Mouse (Mus musculus) adrenal gland, adult 18-20 months (tissue): ENCODE results near the gene Odf4. TPM values are rescaled to one million over a fixed set of nuclear protein-coding genes. Genes with fewer than 3 reads are reported as not detected.
A peak's percentile ranks its signal among the peaks of the same experiment; 100 is the strongest.

ENCODE experiments used
- DNase-seq, 2 experiments: peaks; one replicate each; pipeline ENCODE4 v3.0.0; 2021 to 2022; ENCODE audit warnings: low spot score in 2 of 2
- total RNA-seq, 2 experiments: library from RNA; stranded (reverse); gene quantifications; 1 replicate in 1 of 2; 2 replicates in 1 of 2; pipeline ENCODE4 v1.2.3; 2021

The Odf4 gene
- total RNA-seq, 2 experiments from 2014 or later, result 0.46 TPM; not detected in 1

DNA sequence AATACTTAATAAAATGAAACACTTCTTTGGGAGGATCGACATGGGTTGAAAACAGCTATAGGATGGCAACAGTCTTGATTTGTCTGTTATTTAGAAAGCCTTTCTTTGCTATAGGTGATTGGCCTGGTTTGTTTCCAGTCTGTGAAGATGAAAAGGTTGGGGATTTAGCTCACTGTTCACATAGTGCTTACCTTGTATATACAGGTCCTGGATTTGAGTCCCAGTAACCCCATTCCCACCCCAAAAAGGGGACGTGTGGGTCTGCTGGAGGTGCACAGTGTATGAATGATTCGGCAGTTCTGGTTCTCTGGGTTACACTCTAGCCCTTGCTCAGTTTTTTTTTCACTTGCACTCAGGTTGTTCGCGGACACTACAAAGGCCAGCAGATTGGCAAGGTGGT, 24.1 kb downstream of the Odf4 start:
- DNase-seq, result no peak

DNA sequence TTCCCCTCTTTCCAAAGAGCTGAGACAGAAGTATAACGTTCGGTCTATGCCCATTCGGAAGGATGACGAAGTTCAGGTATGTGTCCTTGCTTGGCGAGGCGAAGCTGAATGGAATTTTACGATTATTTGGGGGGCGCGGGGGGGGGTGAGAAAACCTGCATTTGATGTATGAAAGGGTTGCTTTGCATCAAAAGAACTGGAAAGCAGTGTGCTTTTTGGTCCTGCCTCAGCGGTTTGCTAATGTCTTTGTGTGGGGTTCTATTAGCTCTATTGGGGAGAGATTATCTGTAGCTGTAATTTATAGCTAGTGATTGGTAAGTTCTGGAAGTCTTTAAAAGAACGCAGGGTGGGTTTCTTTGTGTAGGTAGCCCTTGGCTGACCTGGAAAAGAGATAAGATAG, 24.5 kb downstream of the Odf4 start:
- no peak for DNase-seq

DNA sequence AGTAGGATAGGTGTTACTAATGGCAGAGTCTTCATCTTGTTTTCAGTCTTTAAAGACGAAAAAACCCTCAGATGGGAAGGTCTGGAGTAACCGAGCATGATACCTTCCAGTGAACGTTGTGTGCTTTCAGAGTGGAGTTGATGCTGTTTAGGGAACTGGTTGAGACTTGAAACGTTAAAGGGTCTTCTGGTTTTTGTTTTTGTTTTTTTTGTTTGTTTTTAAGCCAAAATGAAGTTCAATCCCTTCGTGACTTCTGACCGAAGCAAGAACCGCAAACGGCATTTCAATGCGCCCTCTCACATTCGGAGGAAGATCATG, 24.9 kb downstream of the Odf4 start:
- no peak for DNase-seq

DNA sequence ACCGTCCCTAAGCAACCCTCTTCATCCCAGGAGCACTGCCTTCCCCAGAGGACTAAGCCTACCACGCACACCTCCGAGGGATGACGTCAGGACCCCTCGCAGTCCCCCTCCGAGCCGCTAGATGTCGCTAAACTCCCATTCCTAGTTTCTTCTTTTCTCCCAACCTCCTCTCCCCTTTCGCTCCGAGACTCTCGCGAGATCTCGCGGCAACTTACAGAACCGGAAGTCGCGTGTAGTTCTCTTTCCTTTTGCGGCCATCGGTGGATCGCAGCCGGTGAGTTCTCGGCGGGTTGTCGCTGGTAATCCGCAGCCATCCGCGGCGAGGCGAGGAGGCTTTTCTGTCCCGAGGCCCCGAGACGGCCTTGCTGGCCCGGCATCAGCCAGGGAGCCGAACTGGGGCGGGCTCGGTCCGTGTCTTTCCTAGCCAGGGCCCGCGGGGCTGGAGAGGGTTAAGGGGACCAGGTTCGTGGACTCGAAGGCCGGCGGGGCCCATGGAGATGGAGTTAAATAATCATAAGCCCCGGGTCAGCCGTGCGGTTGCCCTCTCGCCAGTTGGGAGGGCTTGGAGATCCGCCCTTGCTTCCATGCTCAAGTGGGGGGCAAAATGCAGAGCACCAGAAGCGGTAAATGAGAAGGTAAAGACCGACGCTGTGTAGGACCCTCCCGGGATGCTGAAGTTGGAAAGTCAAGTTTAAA, 25.4 kb downstream of the Odf4 start, which contains the start of gene Rpl26:
TSS of gene Rpl26 (plus strand) at position 233 of the 696 bp plus-strand sequence.
- DNase-seq, result peak; percentile 99

DNA sequence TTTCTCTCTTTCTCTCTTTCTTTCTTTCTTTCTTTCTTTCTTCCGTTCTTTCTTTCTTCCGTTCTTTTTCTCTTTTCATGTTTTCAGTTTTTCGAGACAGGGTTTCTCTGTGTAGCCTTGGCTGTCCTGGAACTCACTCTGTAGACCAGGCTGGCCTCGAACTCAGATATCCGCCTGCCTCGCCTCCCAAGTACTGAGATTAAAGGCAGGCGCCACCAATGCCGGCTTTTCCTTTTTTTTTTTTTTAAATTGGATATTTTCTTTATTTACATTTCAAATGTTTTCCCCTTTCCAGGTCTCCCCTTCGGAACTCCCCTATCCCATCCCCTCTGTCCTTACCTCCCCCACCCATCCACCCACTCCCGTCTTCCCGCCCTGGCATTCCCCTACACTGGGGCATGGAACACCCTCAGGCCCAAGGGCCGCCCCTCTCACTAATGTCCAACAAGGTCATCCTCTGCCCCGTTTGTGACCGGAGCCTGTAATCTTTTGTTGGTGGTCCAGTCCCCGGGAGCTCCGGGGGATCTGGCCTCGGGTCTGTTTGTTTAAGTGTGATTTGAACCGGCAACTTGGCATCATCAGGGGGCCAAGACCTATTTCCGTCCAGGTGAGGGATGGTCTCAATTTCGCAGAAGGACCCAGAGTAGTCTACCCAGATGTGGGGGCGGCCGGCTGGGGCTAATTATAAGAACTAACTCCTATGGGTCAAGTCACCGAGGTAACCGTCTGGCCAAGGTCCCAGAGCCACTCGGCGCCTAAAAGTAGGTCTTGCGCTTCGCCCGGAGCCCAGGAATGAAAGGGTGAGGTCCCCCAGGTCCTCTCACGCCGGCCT, 26.1 kb downstream of the Odf4 start:
- DNase-seq, result no peak

DNA sequence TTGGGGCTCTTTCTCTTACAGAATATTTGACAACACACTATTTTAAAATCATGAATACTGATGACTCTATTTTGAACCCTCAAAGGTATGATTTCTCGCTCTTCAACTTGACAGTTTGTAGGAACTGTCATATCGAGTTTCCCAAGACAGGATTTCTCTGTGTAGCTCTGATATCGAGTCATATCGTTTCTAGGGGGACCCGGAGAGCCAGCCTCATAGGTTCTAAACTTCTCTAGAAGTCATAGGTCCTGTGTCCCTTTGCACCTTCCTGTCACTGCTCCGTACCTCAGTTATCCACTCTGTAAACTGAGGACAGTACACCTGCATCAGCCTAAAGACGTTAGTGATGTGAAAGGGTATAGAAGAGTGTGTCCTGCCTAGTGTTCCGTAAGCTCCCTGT, 27.1 kb downstream of the Odf4 start:
- no peak for DNase-seq

DNA sequence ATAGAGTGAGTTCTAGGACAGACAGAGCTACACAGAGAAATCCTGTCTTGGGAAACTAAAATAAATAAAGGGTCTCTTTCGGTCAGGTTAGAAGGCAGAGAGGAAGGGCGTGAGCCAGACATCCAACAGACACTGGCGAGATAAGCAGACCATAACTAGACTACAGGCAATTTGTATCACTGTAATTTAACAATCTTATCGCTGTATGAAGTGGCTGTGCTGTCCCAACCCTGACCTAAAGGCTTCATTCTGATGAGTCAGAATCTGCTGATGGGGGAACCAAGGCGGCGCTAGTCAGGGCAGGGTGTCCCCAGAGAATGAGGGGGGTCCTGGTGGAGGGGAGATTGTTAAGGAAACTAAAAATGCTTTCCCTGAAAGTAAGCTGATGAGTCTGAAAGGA, 28.1 kb downstream of the Odf4 start:
- no peak for DNase-seq

DNA sequence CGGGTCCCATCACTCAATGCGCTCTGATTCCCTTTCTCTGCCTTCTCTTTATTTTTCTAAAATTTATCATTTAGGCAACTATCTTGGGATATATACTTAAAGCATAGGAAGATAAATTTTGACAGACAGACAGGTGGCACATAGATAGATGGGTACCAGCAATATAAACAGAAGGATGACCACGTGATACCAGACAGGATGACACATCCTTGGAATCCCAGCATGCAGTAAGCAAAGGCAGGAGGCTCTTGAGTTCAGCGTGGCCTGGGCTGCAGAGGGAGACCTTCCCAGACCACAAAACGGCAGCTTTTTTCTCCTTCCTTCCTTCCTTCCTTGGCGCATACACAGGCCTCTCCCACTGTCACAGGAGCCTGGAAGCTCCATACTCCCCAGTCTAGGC, 29.0 kb downstream of the Odf4 start:
- DNase-seq, result no peak

DNA sequence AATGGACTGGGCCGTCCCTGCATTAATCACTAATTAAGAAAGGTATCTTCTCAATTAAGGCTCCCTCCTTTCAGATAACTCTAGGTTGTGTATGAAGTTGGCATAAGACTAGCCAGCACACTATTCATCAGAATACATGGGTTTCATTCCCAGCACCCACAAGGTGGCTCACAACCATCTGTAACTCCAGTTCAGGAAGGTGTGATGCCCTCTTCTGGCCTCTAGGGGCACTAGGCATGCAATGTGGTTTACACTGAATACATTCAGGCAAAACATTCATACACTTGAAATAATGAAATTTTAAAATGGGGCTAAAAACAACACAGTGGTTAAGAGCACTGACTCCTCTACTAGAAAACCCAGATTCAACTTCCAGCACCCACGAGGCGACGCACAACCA, 29.8 kb downstream of the Odf4 start:
- no peak for DNase-seq

DNA sequence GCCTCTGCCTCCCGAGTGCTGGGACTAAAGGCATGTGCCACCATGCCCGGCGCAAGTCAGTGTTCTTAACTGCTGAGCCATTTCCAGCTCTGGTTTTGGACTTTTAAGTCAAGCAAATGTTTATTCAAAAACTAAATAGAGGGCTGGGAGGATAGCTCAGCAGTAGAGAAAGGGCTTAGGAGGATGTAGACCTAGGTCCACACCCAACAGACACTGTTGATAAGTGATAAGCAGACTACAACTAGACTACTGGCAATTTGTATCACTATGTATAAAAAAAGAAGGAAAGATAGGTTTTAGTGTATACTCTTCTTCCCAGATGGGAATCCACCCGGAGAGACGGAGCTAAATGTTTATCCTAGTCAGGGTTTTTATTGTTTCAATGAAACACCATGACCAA, 30.6 kb downstream of the Odf4 start:
- no peak for DNase-seq

DNA sequence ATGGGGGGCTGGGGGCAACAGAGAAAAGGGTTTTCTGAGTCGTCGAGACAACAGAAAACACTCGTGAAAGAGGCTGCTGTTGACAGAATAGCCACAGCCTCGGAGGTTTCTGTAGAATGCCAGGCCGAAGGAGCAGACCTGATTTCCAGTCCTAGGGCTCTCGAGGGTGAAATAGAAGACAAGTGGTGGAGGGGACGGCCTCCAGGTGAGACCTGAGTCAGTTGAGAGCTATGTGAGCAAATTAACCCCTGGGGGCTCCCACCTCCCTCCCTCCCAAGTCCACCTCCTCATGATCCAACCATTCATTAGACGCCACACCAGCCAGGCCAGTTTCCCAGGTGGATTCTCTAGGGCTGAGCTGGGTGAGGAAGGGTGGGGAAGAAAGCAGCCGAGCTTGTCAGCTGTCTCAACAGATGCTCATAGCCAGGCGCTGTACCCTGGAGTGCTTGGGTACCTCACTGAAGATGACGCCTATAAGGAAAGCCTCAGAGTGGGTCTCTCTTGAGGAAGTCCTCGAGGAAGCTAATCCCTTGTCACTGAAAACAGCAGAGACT, 32.9 kb downstream of the Odf4 start:
- DNase-seq, result no peak

DNA sequence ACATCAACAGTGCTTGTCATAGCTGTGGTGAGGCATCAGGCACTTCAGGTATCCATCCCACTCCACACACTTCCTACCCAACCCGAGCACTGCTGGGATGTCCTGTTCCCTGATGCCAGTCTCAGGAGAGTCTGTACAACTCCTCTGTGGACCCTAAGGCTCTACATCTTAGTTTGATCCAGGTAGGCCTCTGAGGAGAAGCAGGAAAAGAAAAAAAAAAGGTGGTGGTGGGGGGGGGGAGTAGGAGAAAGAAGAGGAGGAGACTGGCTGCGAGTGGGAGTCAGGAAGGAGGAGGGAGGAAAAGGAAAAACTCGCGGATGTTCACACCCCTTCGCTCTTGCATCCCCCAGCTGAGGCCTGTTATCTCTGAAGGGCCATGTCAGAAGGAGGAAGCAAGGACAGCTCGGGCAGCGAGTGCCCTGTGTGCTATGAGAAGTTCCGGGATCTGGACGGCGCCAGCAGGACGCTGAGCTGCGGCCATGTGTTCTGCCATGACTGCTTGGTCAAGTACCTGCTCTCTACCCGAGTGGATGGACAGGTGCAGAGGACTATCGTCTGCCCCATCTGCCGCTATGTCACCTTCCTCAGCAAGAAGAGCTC, 34.5 kb downstream of the Odf4 start:
- no peak for DNase-seq

DNA sequence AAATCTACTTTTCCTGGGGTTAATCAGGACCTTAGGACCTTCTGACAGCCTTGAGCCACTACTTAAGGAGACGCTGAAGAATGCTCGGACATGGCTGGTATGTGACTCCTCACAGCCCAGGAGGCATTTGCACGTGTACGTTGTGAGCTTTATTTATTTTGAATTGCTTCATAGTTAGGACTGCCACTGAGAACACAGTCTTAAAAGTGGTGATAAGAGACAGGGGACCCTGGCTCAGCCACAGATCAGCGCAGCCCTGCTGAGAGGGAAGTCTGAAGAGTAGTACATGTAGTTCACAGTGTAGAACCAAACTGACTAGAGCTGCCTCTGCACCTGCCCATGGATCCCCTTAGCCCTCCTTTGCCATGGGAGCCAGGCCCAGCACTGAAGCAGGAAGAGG, 35.1 kb downstream of the Odf4 start:
- no peak for DNase-seq

DNA sequence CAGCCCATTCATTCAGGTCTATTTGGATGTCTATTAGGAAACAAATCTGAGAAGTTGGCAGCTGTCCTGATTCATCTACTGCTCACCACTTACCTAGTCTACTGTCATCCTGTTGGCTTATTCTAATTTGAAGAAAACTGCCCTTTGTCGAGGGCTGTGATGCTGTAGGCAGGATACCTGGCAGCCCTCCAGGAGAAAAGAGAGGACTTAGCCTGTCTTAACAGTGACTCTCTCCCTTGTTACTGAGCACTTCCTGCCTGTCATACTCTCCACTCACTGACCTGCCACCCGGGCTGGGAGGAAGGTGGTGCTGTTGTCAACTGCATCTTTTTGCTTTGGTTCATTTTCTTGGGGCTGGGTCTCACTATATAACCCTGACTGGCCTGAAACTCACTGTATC, 36.3 kb downstream of the Odf4 start:
- DNase-seq, result no peak

DNA sequence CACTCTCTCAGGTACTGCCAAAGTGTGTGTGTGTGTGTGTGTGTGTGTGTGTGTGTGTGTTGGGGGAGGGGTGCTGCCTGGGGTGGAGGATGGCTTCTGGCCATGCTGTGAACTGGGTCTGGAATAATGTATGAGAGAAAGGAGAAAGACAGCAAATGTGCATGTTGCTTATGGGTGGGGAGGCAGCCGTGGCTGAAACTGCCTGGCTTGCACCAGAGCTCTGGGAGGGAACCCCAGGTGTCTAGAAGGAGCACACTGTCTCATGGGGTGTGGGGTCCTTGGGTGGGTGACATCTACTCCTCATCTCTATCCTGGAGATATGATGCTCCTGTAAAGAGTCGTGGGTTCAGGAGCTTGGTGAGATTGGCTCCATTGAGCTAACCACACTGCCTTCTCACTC, 38.2 kb downstream of the Odf4 start:
- no peak for DNase-seq

DNA sequence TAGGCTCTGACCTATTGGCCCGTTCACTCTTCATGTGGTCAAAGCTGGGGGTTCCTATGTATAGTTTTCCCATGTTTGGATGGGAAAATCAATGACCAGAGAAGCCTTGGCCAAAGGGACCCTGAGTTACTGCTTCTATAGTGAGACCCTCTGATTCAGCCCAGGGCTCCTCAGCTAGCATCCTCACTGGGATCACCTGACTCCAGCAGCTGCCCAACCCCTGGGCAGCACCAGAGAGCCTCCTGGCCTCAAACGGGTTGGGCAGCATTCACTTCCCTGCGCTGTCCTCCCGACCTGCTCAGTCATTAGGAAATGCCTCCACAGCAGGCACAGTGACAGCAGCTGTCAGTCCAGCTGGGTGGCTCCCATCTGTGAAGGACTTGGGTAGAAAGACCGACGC, 38.6 kb downstream of the Odf4 start, which contains the start of gene Rnf222:
TSS of gene Rnf222 (plus strand) at position 301 of the 400 bp plus-strand sequence.
- no peak for DNase-seq

DNA sequence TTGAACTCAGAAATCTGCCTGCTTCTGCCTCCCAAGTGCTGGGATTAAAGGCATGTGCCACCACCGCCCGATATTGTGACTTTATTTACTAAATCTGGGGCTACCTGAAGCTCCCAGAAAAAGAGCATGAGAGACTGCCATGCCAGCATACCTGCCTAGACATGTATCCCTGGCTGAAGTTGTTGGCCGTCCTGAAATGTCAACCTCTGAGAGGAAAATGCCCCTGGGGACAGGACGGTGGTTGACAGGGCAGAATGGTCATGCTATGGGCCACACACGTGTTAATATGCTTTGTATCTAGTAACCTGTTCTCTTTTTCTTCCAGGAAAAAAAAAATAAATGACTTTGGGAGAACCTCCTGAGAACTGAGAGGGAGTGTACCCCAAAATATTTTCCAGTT, 40.8 kb downstream of the Odf4 start:
- no peak for DNase-seq

DNA sequence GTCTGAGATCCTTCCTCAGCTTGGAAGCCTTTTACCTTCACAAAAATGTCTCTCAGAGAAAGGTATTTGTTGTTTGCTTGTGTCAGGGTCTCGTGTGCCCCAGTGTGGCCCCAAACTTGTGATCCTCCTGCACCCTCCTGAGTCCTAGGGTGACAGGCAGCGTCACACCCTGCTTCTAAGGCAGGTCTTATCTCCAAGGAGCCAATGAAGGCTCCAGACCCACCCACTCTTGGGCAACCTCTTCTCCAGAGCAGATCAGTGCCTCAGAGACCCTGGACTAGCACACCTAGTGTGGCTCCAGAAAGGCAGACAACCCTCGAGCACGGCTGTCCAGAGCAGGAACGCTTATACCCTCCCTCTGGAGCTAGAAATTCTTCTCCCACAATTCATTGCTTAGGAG, 42.5 kb downstream of the Odf4 start:
- DNase-seq, result no peak

DNA sequence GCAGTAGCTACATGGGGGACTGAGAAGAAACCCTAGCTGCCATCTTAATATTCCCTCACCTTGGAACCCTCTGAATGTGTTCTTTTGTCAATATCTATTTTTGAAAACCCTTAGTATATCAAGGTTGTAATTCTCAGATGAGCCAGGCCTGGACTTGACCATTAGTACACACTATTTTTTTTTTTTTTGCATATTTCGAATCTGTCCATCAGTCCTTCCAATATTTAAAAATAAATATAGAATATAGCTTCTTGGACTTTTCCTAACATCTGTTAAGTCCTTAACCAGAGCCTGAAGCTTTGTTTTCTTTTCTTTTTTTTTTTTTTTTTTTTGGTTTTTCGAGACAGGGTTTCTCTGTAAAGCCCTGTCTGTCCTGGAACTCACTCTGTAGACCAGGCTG, 43.0 kb downstream of the Odf4 start:
- no peak for DNase-seq

DNA sequence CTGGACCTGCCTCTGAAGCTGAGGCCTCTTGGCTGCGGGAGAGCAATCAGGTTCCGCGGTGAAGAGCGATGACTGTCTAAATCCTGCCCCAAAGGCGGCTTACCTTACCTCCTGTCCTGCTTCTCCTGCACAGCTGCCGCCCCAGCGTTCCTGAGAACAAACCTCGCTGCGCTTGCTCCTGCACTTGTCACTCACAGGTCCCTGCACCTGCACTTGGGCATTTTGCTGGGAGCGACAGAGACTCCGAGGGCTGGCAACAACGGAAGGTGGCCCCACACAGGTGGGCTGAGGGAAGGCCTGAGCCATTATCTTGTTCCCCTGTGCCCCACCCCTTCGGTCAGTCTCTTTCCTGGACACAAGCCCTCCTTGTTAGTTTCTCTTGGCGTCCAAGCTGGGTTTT, 44.8 kb downstream of the Odf4 start:
- no peak for DNase-seq

DNA sequence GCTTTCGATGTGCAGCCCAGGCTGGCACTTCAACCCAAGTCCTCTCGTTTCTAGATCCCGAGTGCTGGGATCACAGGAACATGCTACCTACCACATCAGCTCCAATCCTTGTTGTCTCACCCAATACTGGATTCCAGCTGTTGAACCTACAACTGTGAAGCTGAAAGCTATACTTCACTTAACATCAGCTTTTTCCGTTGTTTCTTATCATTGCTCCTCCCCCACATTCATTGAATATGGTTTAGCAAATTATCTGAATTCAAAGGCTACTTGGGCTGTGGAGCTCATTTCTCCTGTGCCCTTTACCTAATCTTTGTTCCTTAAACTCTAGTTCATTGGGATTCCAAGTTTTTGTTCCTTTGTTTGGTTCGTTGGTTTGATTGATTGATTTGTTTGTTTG, 48.1 kb downstream of the Odf4 start:
- no peak for DNase-seq

DNA sequence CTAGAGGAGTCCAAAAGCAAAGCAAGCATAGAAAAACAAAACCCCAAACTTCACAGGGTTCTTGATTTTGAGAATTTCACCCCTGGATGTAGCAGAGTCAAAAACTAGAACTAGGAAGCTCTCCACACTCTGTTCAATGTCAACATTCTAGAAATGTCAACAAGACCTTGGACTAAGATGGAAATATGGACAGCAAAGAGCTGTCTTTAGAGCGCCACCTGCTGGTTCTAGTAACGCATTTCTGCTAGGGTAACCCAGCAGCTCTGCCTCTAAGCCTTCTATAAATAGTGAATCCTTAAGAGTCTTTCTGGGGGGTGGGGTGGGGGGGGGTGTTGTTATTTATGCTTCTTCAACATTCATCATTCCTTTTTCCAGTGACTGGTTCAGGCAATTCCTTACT, 52.0 kb downstream of the Odf4 start:
- peak; percentile 52 to 67 for DNase-seq
